Mouse (Mus musculus) thymus, adult 2 months (tissue): ENCODE measurements around the gene Vhl.

ENCODE experiments used
- CTCF ChIP-seq: fragments of 200-500 bp; IDR thresholded peaks from 2 replicates; pipeline ENCODE4 v1.5.1; 2012; ENCODE audit warnings: mild to moderate bottlenecking, control low read depth, low read length, moderate library complexity, borderline replicate concordance; ENCODE audit not compliant: control insufficient read depth, poor library complexity, insufficient read depth; ENCODE audit errors: extremely low read depth
- POLR2A ChIP-seq: fragments of 200-500 bp; IDR thresholded peaks from 2 replicates; pipeline ENCODE4 v1.6.1; 2012; ENCODE audit warnings: mild to moderate bottlenecking, low read length, control low read depth, moderate library complexity; ENCODE audit not compliant: control insufficient read depth, poor library complexity, insufficient read depth; ENCODE audit errors: extremely low read depth

DNA sequence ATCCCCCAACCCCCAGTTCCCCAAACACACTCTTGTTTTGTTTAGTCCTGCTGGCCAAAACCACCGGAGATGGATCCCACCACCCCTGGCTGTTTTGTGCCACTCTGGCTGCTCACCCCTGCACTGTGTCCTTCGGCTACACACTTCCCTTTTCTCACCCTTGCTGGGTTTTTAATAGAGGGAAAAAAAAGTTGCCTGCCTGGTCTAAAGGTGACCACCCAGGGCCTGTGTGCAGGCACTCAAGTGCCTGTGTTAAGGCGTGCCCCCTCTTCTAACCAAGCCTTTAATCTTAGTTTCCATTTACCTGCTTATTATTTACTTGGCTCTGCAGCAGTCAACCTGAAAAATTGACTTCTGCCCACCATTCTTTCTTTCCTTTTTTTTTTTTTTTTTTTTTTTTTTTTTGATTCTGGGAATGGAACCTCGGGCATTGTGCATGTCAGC lies 26.5 kb downstream of the Vhl start:
- TF ChIP-seq CTCF (no peak), POLR2A (no peak)
